9 mouse cellular contexts compared by ENCODE assay signal in genomic region chr12:105050898-105051297, GRCm38 (mm10). TPM values are rescaled to one million over a fixed set of nuclear protein-coding genes. Genes with fewer than 3 reads are reported as not detected.
DNase-seq lines count a peak whose midpoint lies in the region; ATAC-seq lines count a peak whose summit lies in the region.
"Had no signal": no experiment of that assay in that cellular context is flagged by ENCODE, and none has a peak within 500 bp of the region (broad histone marks: within the 10 kb centered on the region; RNA-seq: fewer than 3 reads in every experiment).

No protein-coding gene starts in this region.

- DNase-seq in heart, postnatal 36 days, result peak; percentile 27 to 64
- no peak for DNase-seq in heart, adult 11 months
- DNase-seq in brain, adult 2 months (ENCODE audit: low read depth, low spot score), result peak; percentile 76
- peak; percentile 66 for DNase-seq in left cerebral cortex, postnatal 4 days
- peak; percentile 31 to 39 for DNase-seq in natural killer cell, adult 2 months (ENCODE audit: low spot score in 2 of 2)
- DNase-seq in urinary bladder, adult 2 months (ENCODE audit: low spot score), result no peak

- no peak overlapping the region for H3K9ac ChIP-seq in forebrain, embryonic 15.5 days (replicated peaks)
- H3K9ac ChIP-seq: embryonic facial prominence, embryonic 15.5 days had no signal

- no peaks in the 10 kb centered on the region for H3K27me3 ChIP-seq in forebrain, embryonic 15.5 days
- H3K27me3 ChIP-seq: embryonic facial prominence, embryonic 15.5 days had no signal

- ATAC-seq in CD4-positive, CD25-positive, alpha-beta regulatory T cell, adult 4 months, result peak; percentile 69
- 0 out of 2 replicates have a peak, but pooled peaks have one; percentile 58 for ATAC-seq in forebrain, embryonic 15.5 days (replicated peaks)

- H3K4me2 ChIP-seq in forebrain, embryonic 15.5 days (replicated peaks), result no peak overlapping the region
- H3K4me2 ChIP-seq: embryonic facial prominence, embryonic 15.5 days had no signal

- no peaks in the 10 kb centered on the region for H3K4me1 ChIP-seq in forebrain, embryonic 15.5 days
- H3K4me1 ChIP-seq: embryonic facial prominence, embryonic 15.5 days had no signal

- no peaks in the 10 kb centered on the region for H3K36me3 ChIP-seq in forebrain, embryonic 15.5 days
- H3K36me3 ChIP-seq: embryonic facial prominence, embryonic 15.5 days had no signal

- H3K4me3 ChIP-seq in forebrain, embryonic 15.5 days, result no peak overlapping the region
- H3K4me3 ChIP-seq: embryonic facial prominence, embryonic 15.5 days had no signal

- 15% methylated on average over 4 of the region's 4 CpGs for WGBS in forebrain, embryonic 15.5 days

- H3K27ac ChIP-seq in forebrain, embryonic 15.5 days (replicated peaks), result no peak overlapping the region
- H3K27ac ChIP-seq: embryonic facial prominence, embryonic 15.5 days had no signal

- intact Hi-C loops in heart, postnatal 36 days (cut with DNase I), result loop anchor here (1.0 to 10.0 kb wide), 3 partner anchors 53 to 434 kb away; no protein-coding TSS in a partner anchor
- intact Hi-C loops in left cerebral cortex, postnatal 4 days (cut with DNase I), result no loop called here

- H3K9me3 ChIP-seq in forebrain, embryonic 15.5 days, result no peaks in the 10 kb centered on the region
- H3K9me3 ChIP-seq: embryonic facial prominence, embryonic 15.5 days had no signal

RNA-seq across cellular contexts. Expression of gene Glrx5, which starts 18.4 kb away (rescaled TPM):
- 10 to 100 TPM; 93.2 to 97.0 TPM for total RNA-seq in heart, postnatal 36 days (2021)
- polyA plus RNA-seq in CD4-positive, CD25-positive, alpha-beta regulatory T cell, adult 4 months (2017; shearing (Covaris generic)), result 1 to 10 TPM; 3.3 to 8.5 TPM
- 145 and 149 TPM in 2 replicates for polyA plus RNA-seq in forebrain, embryonic 15.5 days (2015; fragmentation: Nextera tagmentation; extraction: Ambion mirVana)
- 10 to 100 TPM; 50.6 to 56.2 TPM for total RNA-seq in left cerebral cortex, postnatal 4 days (2021)
- 47.7 and 53.9 TPM in 2 replicates for polyA plus RNA-seq in urinary bladder, adult 2 months (2012; rRNA removed)

RNA-seq across cellular contexts. Expression of gene Syne3, which starts 41.3 kb away (rescaled TPM):
- total RNA-seq in heart, postnatal 36 days (2021), result 1 to 10 TPM; 7.2 to 7.8 TPM
- 1 to 10 TPM; 1.6 to 5.5 TPM for polyA plus RNA-seq in CD4-positive, CD25-positive, alpha-beta regulatory T cell, adult 4 months (2017; shearing (Covaris generic))
- polyA plus RNA-seq in forebrain, embryonic 15.5 days (2015; fragmentation: Nextera tagmentation; extraction: Ambion mirVana), result 0.11 TPM in 1 of 2 replicates, not detected in the other
- total RNA-seq in left cerebral cortex, postnatal 4 days (2021), result 1 to 10 TPM in 1 of 2 experiments, under 1 TPM in 1; 0.82 to 1.4 TPM
- polyA plus RNA-seq in urinary bladder, adult 2 months (2012; rRNA removed), result 3.0 and 5.3 TPM in 2 replicates

Comparison
In these comparisons a context has a peak if more than half of its experiments do, and no peak if none do; other contexts are left out.
1. DNase-seq: peak in heart, postnatal 36 days (2 of 2), brain, adult 2 months (single experiment), left cerebral cortex, postnatal 4 days (single experiment) and natural killer cell, adult 2 months (2 of 2); none in heart, adult 11 months (single experiment) and urinary bladder, adult 2 months (single experiment).